Mouse (Mus musculus) layer of hippocampus, adult 9-11 months (tissue): ENCODE measurements at regions not wholly inside any gene's neighbourhood (a gene's known extent, or its start where the extent isn't known, plus 50 kb on each side); places are given as distances from the start of the nearest gene placed in this dataset.
"Not testable (repeated sequence)": the region's sequence is repeated elsewhere in the genome, so short reads cannot be mapped to it uniquely, and the experiment has no call there.

ENCODE experiments used
- DNase-seq: peaks from one replicate; pipeline ENCODE4 v3.0.0; 2022

DNA sequence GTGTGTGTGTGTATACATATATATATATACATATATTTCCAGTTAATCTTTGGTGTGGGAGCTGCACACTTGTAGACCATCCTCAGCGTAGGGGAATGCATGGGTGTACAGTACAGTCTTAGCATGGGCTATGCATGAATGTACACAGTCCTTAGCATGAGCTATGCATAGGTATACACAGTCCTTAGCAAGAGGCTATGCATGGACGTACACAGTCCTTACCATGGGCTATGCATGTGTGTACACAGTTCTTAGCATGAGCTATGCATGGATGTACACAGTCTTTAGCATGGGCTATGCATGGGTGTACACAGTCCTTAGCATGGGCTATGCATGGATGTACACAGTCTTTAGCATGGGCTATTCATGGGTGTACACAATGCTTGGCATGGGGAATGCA lies 70.5 kb downstream of the Rchy1 start:
- no peak for DNase-seq

GRCm38 (mm10) chr5:91881771-91882170 lies 81.1 kb downstream of the Rchy1 start:
- DNase-seq: no peak

DNA sequence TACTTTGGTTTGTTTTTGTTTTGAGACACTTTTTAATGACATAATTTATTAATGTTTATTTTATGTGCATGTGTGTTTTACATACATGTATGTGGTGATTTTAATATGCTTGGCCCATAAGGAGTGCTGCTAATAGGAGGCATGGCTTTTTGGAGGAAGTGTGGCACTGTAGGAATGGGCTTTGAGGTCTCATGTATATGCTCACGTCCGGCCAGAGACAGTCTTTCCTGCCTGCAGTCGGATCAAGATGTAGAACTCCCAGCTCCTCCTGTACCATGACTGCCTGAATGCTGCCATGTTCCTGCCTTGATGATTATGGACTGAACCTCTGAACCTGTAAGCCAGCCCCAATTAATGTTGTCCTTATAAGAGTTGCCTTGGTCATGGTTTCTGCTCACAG lies 82.6 kb downstream of the Rchy1 start:
- DNase-seq: no peak

DNA sequence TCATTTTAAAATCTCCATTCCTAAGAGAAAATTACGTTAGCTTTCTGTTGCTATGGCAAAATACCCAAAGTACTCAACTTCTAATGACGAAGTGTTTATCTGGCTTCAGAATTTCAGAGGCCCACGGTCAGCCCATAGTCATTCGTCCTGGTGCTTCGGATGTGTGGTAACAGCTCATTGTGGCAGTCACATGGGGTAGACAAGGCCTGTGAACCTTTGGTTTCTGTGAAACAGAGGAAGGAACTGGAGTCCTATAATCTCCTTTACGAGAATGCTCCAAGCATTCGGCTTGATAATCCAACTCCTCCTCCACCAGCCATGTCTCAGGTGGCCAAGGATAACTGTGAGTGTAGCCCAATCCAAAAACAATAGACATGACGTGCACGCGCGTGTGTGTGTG lies 84.2 kb downstream of the Rchy1 start:
- no peak for DNase-seq

GRCm38 (mm10) chr5:91876682-91877031 lies 86.2 kb downstream of the Rchy1 start:
- DNase-seq: no peak

- DNase-seq: no peak
Observed at GRCm38 (mm10) chr5:91875875-91876681, 86.8 kb downstream of the Rchy1 start.

DNA sequence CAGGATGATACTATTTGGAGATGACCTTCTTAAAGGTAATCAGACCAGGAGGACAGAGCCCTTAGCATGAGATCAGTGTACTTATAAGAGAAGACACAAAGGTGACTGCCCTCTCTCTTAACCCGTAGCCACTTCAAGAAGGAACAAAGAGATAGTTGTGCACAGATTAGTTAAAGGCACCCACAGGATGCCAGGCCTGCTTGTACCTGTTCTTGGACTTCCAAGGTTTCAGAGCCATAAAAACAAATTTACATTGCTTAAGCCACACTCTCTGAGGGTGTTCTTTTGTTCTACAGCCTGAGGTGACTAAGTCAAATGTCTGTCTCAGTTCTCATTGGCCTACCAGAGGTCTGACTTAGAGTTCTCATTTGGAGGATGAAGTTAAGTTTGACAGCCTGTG lies 90.1 kb downstream of the Rchy1 start:
- no peak for DNase-seq

GRCm38 (mm10) chr5:91869791-91870190 lies 93.1 kb downstream of the Rchy1 start:
- DNase-seq: no peak

DNA sequence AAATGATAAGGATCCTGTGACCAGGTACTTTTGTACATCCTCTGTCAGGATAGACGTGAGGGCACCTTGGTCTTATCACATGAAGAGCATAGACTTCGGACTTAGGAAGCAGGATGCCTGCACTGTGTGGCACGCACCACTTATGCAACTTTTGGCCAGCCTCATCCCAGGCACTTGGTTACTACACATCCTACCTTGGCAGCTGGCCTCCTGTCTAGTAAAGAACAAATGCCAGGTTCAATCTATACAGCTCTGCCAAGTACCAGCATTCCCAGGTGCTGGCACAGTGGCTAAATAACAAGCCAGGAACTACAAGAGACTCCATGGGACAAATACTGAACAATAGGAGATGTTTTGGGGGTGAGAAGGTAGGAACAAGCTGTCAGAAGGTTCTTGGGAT lies 96.7 kb downstream of the Rchy1 start:
- DNase-seq: no peak

- no peak for DNase-seq
Observed at GRCm38 (mm10) chr5:91865365-91865764, 97.5 kb downstream of the Rchy1 start.

DNA sequence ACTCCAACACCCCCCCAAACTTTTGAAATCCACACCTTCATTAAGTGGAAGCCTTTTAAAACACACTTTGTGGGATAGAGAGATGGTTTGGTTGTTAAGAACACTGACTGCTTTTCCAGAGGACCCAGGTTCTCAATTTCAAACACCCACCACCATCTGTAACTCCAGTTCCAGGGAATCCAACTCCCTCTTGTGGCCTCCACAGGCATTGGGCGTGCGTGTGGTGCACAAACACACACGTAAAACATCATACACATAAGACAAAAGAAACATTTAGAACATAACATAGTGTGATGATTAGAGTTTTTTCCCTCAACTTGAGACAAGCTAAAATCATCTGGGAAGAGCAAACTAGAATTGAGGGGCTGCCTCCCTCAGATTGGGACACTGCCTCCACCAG lies 100.0 kb downstream of the Rchy1 start:
- DNase-seq: no peak

GRCm38 (mm10) chr5:91862243-91862642 lies 100.6 kb downstream of the Rchy1 start:
- DNase-seq: no peak

DNA sequence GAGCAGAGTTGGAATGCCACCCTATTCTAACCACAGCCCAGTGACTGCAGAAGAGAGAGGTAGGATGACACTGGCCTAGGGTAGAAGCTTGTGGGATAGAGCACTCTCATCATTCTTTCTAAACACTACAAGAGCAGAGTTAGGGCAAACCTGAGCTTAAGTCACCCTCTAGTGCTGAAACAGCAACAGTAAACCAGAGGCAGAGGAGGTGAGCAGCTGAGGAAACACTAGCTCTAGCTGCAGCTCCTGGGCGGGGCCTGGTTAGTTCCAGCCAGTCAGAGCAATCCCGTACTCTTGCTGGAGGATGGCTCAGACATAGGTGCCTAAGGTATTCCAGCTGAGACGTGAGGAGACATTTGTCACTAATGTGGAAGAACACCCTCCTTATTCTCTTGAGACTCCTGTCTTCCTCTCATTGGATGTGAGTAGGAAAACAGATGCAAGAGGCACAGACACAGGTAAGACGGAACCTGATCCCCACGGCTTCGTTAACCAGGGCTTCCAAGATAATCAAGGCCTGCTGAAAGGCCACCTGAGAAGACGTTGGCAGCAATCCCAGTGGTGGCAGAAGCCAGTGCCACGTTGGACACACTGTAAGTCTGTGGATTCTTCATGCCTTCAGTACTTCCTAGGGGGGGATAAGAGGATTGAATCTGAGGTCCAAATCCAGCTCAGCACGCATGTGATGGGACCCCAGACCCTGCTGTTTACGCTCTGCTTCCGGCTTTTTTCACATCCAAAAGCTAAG lies 101.3 kb downstream of the Rchy1 start:
- DNase-seq: peak; percentile 28

DNA sequence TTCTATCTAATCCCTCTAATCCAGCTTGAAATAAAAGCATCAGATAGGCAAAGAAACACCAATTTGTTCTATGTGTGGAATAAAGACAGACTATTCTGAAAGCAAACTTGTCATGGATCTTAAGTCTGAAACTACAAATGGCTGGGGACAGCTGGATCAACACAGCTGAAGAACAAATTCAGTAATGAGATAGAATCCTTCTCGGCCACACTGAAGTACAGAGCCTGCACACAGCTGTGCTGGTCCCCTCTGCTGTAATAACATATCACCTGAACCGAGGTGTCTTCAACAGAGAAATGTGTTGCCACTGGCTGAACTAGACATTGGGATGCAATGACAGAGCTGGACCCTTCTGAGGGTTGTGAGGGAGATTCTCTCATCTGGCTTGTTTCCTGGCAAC lies 102.4 kb downstream of the Rchy1 start:
- DNase-seq: no peak

- no peak for DNase-seq
Observed at GRCm38 (mm10) chr5:91852330-91852729, 110.5 kb downstream of the Rchy1 start.

DNA sequence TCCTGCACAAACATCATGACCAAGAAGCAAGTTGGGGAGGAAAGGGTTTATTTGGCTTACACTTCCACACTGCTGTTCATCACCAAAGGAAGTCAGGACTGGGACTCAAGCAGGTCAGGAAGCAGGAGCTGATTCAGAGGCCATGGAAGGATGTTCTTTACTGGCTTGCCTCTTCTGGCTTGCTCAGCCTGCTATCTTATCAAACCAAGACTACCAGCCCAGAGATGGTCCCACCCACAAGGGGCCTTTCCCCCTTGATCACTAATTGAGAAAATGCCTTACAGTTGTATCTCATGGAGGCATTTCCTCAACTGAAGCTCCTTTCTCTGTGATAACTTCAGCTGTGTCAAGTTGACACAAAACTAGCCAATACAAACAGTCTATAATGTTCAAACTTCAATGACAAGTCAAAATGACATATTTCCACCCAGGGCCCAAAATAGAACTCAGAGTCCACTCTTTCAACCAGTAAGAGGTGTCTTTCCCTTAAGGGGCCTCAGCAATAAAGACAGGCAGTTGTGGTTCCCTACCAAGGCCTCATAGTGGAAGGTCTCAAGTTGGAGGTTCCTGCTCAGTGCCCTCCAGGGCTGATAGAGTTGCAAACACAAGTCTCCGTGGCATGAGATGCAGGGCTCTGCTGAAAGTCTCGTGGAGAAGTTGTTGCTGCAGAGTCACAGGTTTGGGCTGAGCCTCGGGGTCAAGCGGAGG lies 111.9 kb downstream of the Rchy1 start:
- DNase-seq: not testable (repeated sequence)

GRCm38 (mm10) chr5:91850440-91850839 lies 112.4 kb downstream of the Rchy1 start:
- DNase-seq: no peak

GRCm38 (mm10) chr5:91849533-91849932 lies 113.3 kb downstream of the Rchy1 start:
- DNase-seq: no peak

DNA sequence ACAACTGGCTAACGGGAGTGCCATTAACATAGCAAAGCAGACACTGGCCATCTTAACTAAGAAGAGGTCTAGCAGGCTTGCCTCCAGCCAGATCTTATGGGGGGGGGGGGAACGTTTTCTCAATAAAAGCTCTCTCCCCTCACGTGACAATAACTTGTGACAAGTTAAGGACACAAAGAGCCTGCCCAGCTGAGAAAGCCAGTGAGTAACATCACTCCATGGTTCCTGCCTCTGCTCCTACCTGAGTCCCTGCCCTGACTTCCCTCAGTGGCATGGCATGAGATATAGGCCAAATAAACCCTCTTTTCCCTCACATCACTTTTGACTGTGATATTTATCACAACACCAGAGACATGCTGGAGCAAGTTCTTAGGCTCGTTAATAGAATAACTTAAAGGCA lies 113.8 kb downstream of the Rchy1 start:
- DNase-seq: no peak

- DNase-seq: no peak
Observed at GRCm38 (mm10) chr5:91848528-91848927, 114.3 kb downstream of the Rchy1 start.

- DNase-seq: peak; percentile 30
Observed at GRCm38 (mm10) chr5:91843044-91843443, 119.8 kb downstream of the Rchy1 start.

DNA sequence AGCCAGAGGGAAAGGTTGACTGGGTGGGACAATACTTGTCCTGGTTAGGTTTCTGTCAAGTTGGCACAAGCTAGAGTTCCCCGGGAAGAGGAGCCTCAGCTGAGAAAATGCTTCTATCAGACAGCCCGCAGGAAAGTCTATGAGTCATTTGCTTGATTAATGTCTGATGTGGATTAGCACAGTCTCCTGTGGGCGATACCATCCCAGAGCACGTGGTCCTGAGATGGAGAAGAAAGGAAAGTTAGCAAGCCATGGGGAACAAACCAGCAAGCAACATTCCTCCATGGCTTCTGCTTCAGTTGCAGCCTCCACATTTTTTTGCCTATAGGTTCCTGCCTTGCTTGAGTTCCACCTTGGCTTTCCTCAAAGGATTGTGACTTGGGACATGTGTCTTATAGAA lies 121.8 kb downstream of the Rchy1 start:
- DNase-seq: no peak

DNA sequence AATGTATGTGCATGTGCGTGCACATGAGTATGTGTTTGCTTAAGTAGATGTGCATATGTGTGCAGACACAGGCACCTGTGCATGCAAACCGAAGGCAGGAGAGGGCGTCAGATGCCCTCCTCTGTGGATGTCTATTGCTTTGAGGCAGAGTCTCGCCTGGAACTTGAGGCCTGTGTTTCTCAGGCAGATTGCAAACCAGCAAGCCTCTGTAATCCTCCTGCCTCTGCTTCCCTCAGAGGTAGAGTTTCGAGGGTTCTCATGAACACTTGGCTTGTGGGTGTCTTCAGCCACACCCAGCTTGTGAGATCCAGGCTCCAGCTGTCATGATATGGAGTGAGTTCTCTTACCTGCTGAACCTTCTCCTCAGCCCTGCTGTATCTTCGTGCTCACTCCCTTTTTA lies 134.4 kb downstream of the Rchy1 start:
- DNase-seq: no peak

- DNase-seq: peak; percentile 58
Observed at GRCm38 (mm10) chr5:91826636-91827035, 136.2 kb downstream of the Rchy1 start.
